Mouse (Mus musculus) c-Kit-positive CD71-positive TER-119-positive erythroid progenitor cells, embryonic 14.5 days (primary cell): ENCODE measurements at regions not wholly inside any gene's neighbourhood (a gene's known extent, or its start where the extent isn't known, plus 50 kb on each side); places are given as distances from the start of the nearest gene placed in this dataset.

Experiments
- DNase-seq: peaks from one replicate; pipeline ENCODE4 v3.0.0-alpha.2; 2013; ENCODE audit warnings: low spot score

- no peak for DNase-seq
Measured at GRCm38 (mm10) chr8:42144685-42145084, 727.8 kb upstream of the Frg1 start.

- DNase-seq: no peak
Measured at GRCm38 (mm10) chr8:42144220-42144619, 727.3 kb upstream of the Frg1 start.

- DNase-seq: no peak
Measured at GRCm38 (mm10) chr8:42107582-42107981, 690.7 kb upstream of the Frg1 start.

GRCm38 (mm10) chr8:42069314-42069713, 652.4 kb upstream of the Frg1 start:
- no peak for DNase-seq

- DNase-seq: no peak
Measured at GRCm38 (mm10) chr8:42043526-42043925, 626.7 kb upstream of the Frg1 start.

- no peak for DNase-seq
Measured at GRCm38 (mm10) chr8:42039245-42039644, 622.4 kb upstream of the Frg1 start.

GRCm38 (mm10) chr8:42026934-42027333, 610.1 kb upstream of the Frg1 start:
- no peak for DNase-seq

- DNase-seq: no peak
Measured at GRCm38 (mm10) chr8:42017786-42018185, 600.9 kb upstream of the Frg1 start.

- DNase-seq: no peak
Measured at GRCm38 (mm10) chr8:42003170-42003569, 586.3 kb upstream of the Frg1 start.

- no peak for DNase-seq
Measured at GRCm38 (mm10) chr8:41989040-41989501, 572.2 kb upstream of the Frg1 start.

GRCm38 (mm10) chr8:41988216-41988615, 571.3 kb upstream of the Frg1 start:
- no peak for DNase-seq

- DNase-seq: no peak
Measured at GRCm38 (mm10) chr8:41987417-41987816, 570.5 kb upstream of the Frg1 start.

- DNase-seq: no peak
Measured at GRCm38 (mm10) chr8:41972416-41972815, 555.5 kb upstream of the Frg1 start.

- DNase-seq: no peak
Measured at GRCm38 (mm10) chr8:41970536-41970935, 553.7 kb upstream of the Frg1 start.

- DNase-seq: no peak
Measured at GRCm38 (mm10) chr8:41969408-41969807, 552.5 kb upstream of the Frg1 start.

- no peak for DNase-seq
Measured at GRCm38 (mm10) chr8:41964088-41964487, 547.2 kb upstream of the Frg1 start.

- DNase-seq: no peak
Measured at GRCm38 (mm10) chr8:41956878-41957277, 540.0 kb upstream of the Frg1 start.

- DNase-seq: no peak
Measured at GRCm38 (mm10) chr8:41950736-41951135, 533.9 kb upstream of the Frg1 start.

- no peak for DNase-seq
Measured at GRCm38 (mm10) chr8:41939298-41939697, 522.4 kb upstream of the Frg1 start.

GRCm38 (mm10) chr8:41921106-41921505, 504.2 kb upstream of the Frg1 start:
- DNase-seq: no peak

- DNase-seq: no peak
Measured at GRCm38 (mm10) chr8:41920536-41920935, 503.7 kb upstream of the Frg1 start.

GRCm38 (mm10) chr8:41878029-41878748, 461.3 kb upstream of the Frg1 start:
- DNase-seq: no peak

GRCm38 (mm10) chr8:41869681-41870356, 452.9 kb upstream of the Frg1 start:
- no peak for DNase-seq

GRCm38 (mm10) chr8:41860918-41861317, 444.0 kb upstream of the Frg1 start:
- DNase-seq: no peak
